Mouse (Mus musculus) MEL (cell line): ENCODE measurements around the gene Cacfd1. TPM values are rescaled to one million over a fixed set of nuclear protein-coding genes. Genes with fewer than 3 reads are reported as not detected.

Source experiments
- DNase-seq: peaks from one replicate; pipeline ENCODE4 v3.0.0; 2011; ENCODE audit warnings: low read depth, low spot score
- H3K27ac ChIP-seq: 2 replicates; pipeline ENCODE4 v1.5.1; 2012; ENCODE audit warnings: low read depth, mild to moderate bottlenecking, control low read depth, low read length, moderate library complexity; ENCODE audit not compliant: control insufficient read depth
- H3K27me3 ChIP-seq, 2 experiments: fragments of 150-350 bp in 1 of 2; sonication (generic) in 1 of 2; 2 replicates each; pipeline ENCODE4 v1.6.1; 2012; ENCODE audit warnings: low read length in 2 of 2, mild to moderate bottlenecking in 2 of 2, improper control_type of control experiment in 1 of 2, moderate library complexity in 1 of 2; ENCODE audit not compliant: insufficient read depth in 2 of 2, control insufficient read depth in 1 of 2
- H3K36me3 ChIP-seq, 2 experiments: 2 replicates each; pipeline ENCODE4 v1.6.1; 2012 to 2014; ENCODE audit warnings: low read length in 2 of 2, improper control_type of control experiment in 1 of 2, inconsistent platforms in 1 of 2, mild to moderate bottlenecking in 1 of 2; ENCODE audit not compliant: insufficient read depth in 2 of 2, control insufficient read depth in 1 of 2
- H3K4me1 ChIP-seq, 2 experiments: fragments of 150-350 bp in 1 of 2; sonication (generic) in 1 of 2; 2 replicates each; pipeline ENCODE4 v1.6.1; 2012; ENCODE audit warnings: low read length in 2 of 2, improper control_type of control experiment in 1 of 2, mild to moderate bottlenecking in 1 of 2; ENCODE audit not compliant: insufficient read depth in 2 of 2, control insufficient read depth in 1 of 2
- H3K4me3 ChIP-seq, 2 experiments: fragments of 150-350 bp in 1 of 2; sonication (generic) in 1 of 2; 2 replicates each; pipeline ENCODE4 v1.5.1; 2012; ENCODE audit warnings: low read depth in 2 of 2, low read length in 2 of 2, mild to moderate bottlenecking in 2 of 2, moderate library complexity in 2 of 2, control low read depth in 1 of 2, improper control_type of control experiment in 1 of 2; ENCODE audit not compliant: control insufficient read depth in 1 of 2, insufficient read depth in 1 of 2
- H3K79me2 ChIP-seq: 2 replicates; pipeline ENCODE4 v1.6.1; 2012; ENCODE audit warnings: mild to moderate bottlenecking, low read length, moderate library complexity; ENCODE audit not compliant: control insufficient read depth, poor library complexity, insufficient read depth
- H3K9ac ChIP-seq: 2 replicates; pipeline ENCODE4 v1.6.1; 2012; ENCODE audit warnings: low read depth, mild to moderate bottlenecking, control low read depth, low read length, moderate library complexity; ENCODE audit not compliant: control insufficient read depth, poor library complexity, severe bottlenecking
- H3K9me3 ChIP-seq: fragments of 150-350 bp; sonication (generic); replicated peaks from 2 replicates; pipeline ENCODE4 v1.6.1; 2012; ENCODE audit warnings: mild to moderate bottlenecking, low read length, improper control_type of control experiment, moderate library complexity; ENCODE audit not compliant: insufficient read depth
- CHD1 ChIP-seq: IDR thresholded peaks from 2 replicates; pipeline ENCODE4 v1.6.1; 2012; ENCODE audit warnings: low read depth, mild to moderate bottlenecking, inconsistent platforms, low read length, improper control_type of control experiment
- CTCF ChIP-seq, 3 experiments: IDR thresholded peaks in 2 of 3; conservative IDR thresholded peaks in 1 of 3; 2 replicates each; pipeline ENCODE4 v1.5.1; 2011 to 2012; ENCODE audit warnings: low read length in 3 of 3, low read depth in 2 of 3, mild to moderate bottlenecking in 2 of 3, improper control_type of control experiment in 1 of 3, inconsistent platforms in 1 of 3, mixed read lengths in 1 of 3, moderate library complexity in 1 of 3; ENCODE audit not compliant: control insufficient read depth in 1 of 3, insufficient read depth in 1 of 3, poor library complexity in 1 of 3, severe bottlenecking in 1 of 3
- E2F4 ChIP-seq: IDR thresholded peaks from 2 replicates; pipeline ENCODE4 v1.6.1; 2011; ENCODE audit warnings: low read depth, low read length, improper control_type of control experiment, borderline replicate concordance
- ELF1 ChIP-seq: IDR thresholded peaks from 2 replicates; pipeline ENCODE4 v1.6.1; 2014; ENCODE audit warnings: low read depth, mild to moderate bottlenecking, inconsistent platforms, low read length, improper control_type of control experiment, moderate library complexity
- EP300 ChIP-seq, 2 experiments: IDR thresholded peaks; 2 replicates each; pipeline ENCODE4 v1.6.1; 2011; ENCODE audit warnings: improper control_type of control experiment in 2 of 2, low read length in 2 of 2, low read depth in 1 of 2, mild to moderate bottlenecking in 1 of 2
- GABPA ChIP-seq: IDR thresholded peaks from 2 replicates; pipeline ENCODE4 v1.6.1; 2012; ENCODE audit warnings: low read depth, mild to moderate bottlenecking, inconsistent platforms, low read length, improper control_type of control experiment, moderate library complexity
- HCFC1 ChIP-seq: IDR thresholded peaks from 2 replicates; pipeline ENCODE4 v1.6.1; 2012; ENCODE audit warnings: low read depth, mild to moderate bottlenecking, inconsistent platforms, low read length, improper control_type of control experiment, moderate library complexity
- MAX ChIP-seq: IDR thresholded peaks from 2 replicates; pipeline ENCODE4 v1.6.1; 2011; ENCODE audit warnings: low read length, improper control_type of control experiment
- MYB ChIP-seq: IDR thresholded peaks from 2 replicates; pipeline ENCODE4 v1.6.1; 2011; ENCODE audit warnings: mild to moderate bottlenecking, low read depth, low read length, improper control_type of control experiment
- POLR2AphosphoS2 ChIP-seq: IDR thresholded peaks from 2 replicates; pipeline ENCODE4 v1.6.1; 2011; ENCODE audit warnings: low read length, improper control_type of control experiment
- RAD21 ChIP-seq: IDR thresholded peaks from 2 replicates; pipeline ENCODE4 v1.6.1; 2011; ENCODE audit warnings: mild to moderate bottlenecking, low read depth, low read length, improper control_type of control experiment
- SMC3 ChIP-seq: IDR thresholded peaks from 2 replicates; pipeline ENCODE4 v1.6.1; 2011; ENCODE audit warnings: low read depth, low read length, improper control_type of control experiment
- TAL1 ChIP-seq: IDR thresholded peaks from 2 replicates; pipeline ENCODE4 v1.6.1; 2012; ENCODE audit warnings: mild to moderate bottlenecking, inconsistent platforms, low read length, moderate library complexity, mixed read lengths
- UBTF ChIP-seq: IDR thresholded peaks from 2 replicates; pipeline ENCODE4 v1.6.1; 2012; ENCODE audit warnings: low read depth, mild to moderate bottlenecking, inconsistent platforms, low read length, improper control_type of control experiment, moderate library complexity, borderline replicate concordance; ENCODE audit not compliant: insufficient read depth
- USF1 ChIP-seq: IDR thresholded peaks from 2 replicates; pipeline ENCODE4 v1.6.1; 2014; ENCODE audit warnings: low read depth, mild to moderate bottlenecking, inconsistent platforms, low read length, improper control_type of control experiment, moderate library complexity
- USF2 ChIP-seq, 2 experiments: IDR thresholded peaks; 2 replicates each; pipeline ENCODE4 v1.6.1; 2011 to 2012; ENCODE audit warnings: improper control_type of control experiment in 2 of 2, low read length in 2 of 2, borderline replicate concordance in 1 of 2, inconsistent platforms in 1 of 2, low read depth in 1 of 2, mild to moderate bottlenecking in 1 of 2; ENCODE audit not compliant: insufficient read depth in 1 of 2
- ZKSCAN1 ChIP-seq: IDR thresholded peaks from 2 replicates; pipeline ENCODE4 v1.6.1; 2012; ENCODE audit warnings: low read depth, mild to moderate bottlenecking, inconsistent platforms, low read length, improper control_type of control experiment, moderate library complexity
- ZNF384 ChIP-seq: IDR thresholded peaks from 2 replicates; pipeline ENCODE4 v1.6.1; 2012; ENCODE audit warnings: low read depth, mild to moderate bottlenecking, inconsistent platforms, low read length, improper control_type of control experiment
- polyA plus RNA-seq, 2 experiments: library from polyadenylated mRNA; stranded (reverse) in 1 of 2; unstranded in 1 of 2; fragments of >175 nt in 1 of 2; fragments of >200 nt in 1 of 2; gene quantifications; 2 replicates each; pipeline versions ENCODE4 v1.2.1 to v1.2.4; 2012; ENCODE audit warnings: low replicate concordance in 2 of 2, low read depth in 1 of 2; ENCODE audit not compliant: insufficient read length in 2 of 2, insufficient read depth in 1 of 2, missing spikeins in 1 of 2
- total RNA-seq: library from RNA; depleted of rRNA; stranded (reverse); fragments of 300-350 nt; gene quantifications from 2 replicates; pipeline ENCODE4 v1.2.3, GENCODE M21; 2012

Gene Cacfd1
- total and polyA plus RNA-seq, 3 experiments = 19.1 to 60.7 TPM; not detected in 1

DNA sequence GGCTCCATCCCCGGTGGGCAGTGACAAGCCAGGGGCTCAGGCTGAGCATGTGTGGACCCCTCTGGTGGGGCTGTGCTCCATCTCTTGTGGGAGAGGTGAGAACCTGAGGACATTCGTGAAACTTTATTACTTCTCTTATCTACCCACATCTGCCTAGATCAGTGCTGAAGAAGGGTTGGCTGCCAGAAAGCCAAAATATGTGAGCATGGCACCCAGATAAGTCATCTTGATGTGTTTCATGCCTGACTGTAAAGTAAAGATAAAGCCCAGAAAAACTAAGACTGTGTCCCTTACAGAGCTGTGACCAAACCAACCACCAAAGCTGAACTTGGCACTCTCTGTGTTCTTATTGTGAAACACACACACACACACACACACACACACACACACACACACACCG, 15.8 kb upstream of the Cacfd1 start (continued):
- no peak for TF ChIP-seq CTCF (IDR thresholded peaks at IDR 0.05 in 2 of 3, conservative IDR thresholded peaks at IDR 0.05 in 1 of 3; ENCODE audit: control insufficient read depth in 1 of 3, insufficient read depth in 1 of 3, low read depth in 2 of 3, low read length in 3 of 3, poor library complexity in 1 of 3, severe bottlenecking in 1 of 3)
- no peak for TF ChIP-seq MAX
- no peak for TF ChIP-seq MYB
- no peak for TF ChIP-seq POLR2AphosphoS2
- TF ChIP-seq CHD1 = no peak
- TF ChIP-seq E2F4 = no peak
- TF ChIP-seq GABPA = no peak
- no peak for TF ChIP-seq ZNF384
- no peak for TF ChIP-seq HCFC1
- no peak for TF ChIP-seq USF2 (IDR thresholded peaks at IDR 0.05; ENCODE audit: borderline replicate concordance in 1 of 2, insufficient read depth in 1 of 2, low read depth in 1 of 2, low read length in 2 of 2)
- TF ChIP-seq USF1 = no peak
- TF ChIP-seq EP300 (IDR thresholded peaks at IDR 0.05; ENCODE audit: low read depth in 1 of 2, low read length in 2 of 2) = peak; percentile 52 to 59; a peak in 3 of 4 replicates
- no peak for TF ChIP-seq TAL1
- TF ChIP-seq ZKSCAN1 = no peak
- no peak for TF ChIP-seq ELF1
- TF ChIP-seq, all 39 proteins: peak for 6

DNA sequence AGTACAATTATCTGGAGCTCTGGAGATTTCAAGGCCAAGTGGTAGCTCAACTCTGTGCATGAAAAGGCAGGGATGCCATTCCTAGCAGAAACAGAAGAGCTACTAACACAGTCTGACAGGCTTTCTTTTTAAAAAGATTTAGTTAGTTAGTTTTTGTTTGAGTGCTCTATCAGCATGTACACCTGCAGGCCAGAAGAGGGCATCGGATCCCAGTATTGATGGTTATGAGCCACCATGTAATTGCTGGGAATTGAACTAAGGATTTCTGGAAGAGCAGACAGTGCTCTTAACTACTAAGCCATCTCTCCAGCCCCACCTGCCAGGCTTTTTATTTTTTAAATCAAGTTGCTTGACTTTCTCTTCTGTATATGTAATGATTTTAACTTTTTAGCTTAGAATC, 12.2 kb upstream of the Cacfd1 start:
- Histone ChIP-seq H3K4me3 (peak overlapping the region in 1 of 2 experiments; percentile 94; a peak in 2 of 4 replicates), H3K27ac (no peak overlapping the region), H3K4me1 (peaks cover 0 to 5% of the 10 kb centered on the region in 2 experiments; a peak in 2 of 4 replicates), H3K36me3 (0 out of 4 replicates have a peak, but pooled peaks cover 0 to 2% of the 10 kb centered on the region in 2 experiments), H3K9ac (peak overlapping the region; percentile 66), H3K79me2 (no peaks in the 10 kb centered on the region), H3K27me3 (no peaks in the 10 kb centered on the region), H3K9me3 (no peaks in the 10 kb centered on the region)
- TF ChIP-seq RAD21 (peak; percentile 36), CTCF (IDR thresholded peaks at IDR 0.05 in 2 of 3, conservative IDR thresholded peaks at IDR 0.05 in 1 of 3; ENCODE audit: control insufficient read depth in 1 of 3, insufficient read depth in 1 of 3, low read depth in 2 of 3, low read length in 3 of 3, poor library complexity in 1 of 3, severe bottlenecking in 1 of 3) (peak; percentile 23 to 44 (median 35); a peak in 4 of 6 replicates), SMC3 (peak; percentile 55), MYB (no peak)
- peak; percentile 62 for DNase-seq

DNA sequence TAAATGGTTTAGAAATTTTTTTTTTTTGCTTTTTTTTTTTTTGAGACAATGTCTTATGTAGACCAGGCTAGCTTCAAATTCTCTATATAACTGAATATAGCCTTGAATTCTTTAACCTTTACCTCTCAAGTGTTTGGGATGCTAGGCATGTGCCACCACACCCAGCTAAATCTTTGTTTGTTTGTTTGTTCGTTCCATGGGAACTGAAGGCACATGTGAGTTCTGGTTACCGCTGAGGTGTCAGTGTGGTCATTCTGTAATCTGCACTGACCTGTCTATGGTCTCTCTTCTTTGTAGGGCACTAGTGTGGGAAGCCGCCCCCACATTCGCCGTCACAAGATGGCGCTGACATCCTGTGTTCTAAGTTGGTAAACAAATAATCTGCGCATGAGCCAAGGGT, 11.7 kb upstream of the Cacfd1 start:
- peak; percentile 71 for DNase-seq
- peak overlapping the region; percentile 66 for H3K9ac ChIP-seq
- no peaks in the 10 kb centered on the region for H3K27me3 ChIP-seq
- no peaks in the 10 kb centered on the region for H3K9me3 ChIP-seq
- TF ChIP-seq UBTF (no peak), CTCF (IDR thresholded peaks at IDR 0.05 in 2 of 3, conservative IDR thresholded peaks at IDR 0.05 in 1 of 3; ENCODE audit: control insufficient read depth in 1 of 3, insufficient read depth in 1 of 3, low read depth in 2 of 3, low read length in 3 of 3, poor library complexity in 1 of 3, severe bottlenecking in 1 of 3) (peak in 1 of 3 experiments; percentile 20; a peak in 2 of 6 replicates), CHD1 (0 out of 2 replicates have a peak, but pooled peaks have one; percentile 69), ZKSCAN1 (no peak), HCFC1 (0 out of 2 replicates have a peak, but pooled peaks have one; percentile 35), MAX (0 out of 2 replicates have a peak, but pooled peaks have one; percentile 34)
- H3K4me1 ChIP-seq = peaks cover 0 to 5% of the 10 kb centered on the region in 2 experiments; a peak in 2 of 4 replicates
- H3K36me3 ChIP-seq = 0 out of 4 replicates have a peak, but pooled peaks cover 0 to 2% of the 10 kb centered on the region in 2 experiments
- H3K27ac ChIP-seq = peak overlapping the region; percentile 60
- peak overlapping the region; percentile 65 to 94 for H3K4me3 ChIP-seq
- H3K79me2 ChIP-seq = no peaks in the 10 kb centered on the region
